Mouse (Mus musculus): ENCODE measurements around the gene Lzic.

- TF ChIP-seq POLR2A (IDR thresholded peaks at IDR 0.05; ENCODE audit: extremely low read depth, insufficient read depth, low read length) (0 out of 2 replicates have a peak, but pooled peaks have one; percentile 68), CTCF (IDR thresholded peaks at IDR 0.05; ENCODE audit: low read depth, low read length) (no peak)
These were observed at the start of gene Lzic, which contains the start of gene Nmnat1 for GRCm38 (mm10) chr4:149485053-149485824.

Measured in liver, adult 2 months (tissue).